ENCODE assay signal across 7 mouse cellular contexts in the genomic region with DNA sequence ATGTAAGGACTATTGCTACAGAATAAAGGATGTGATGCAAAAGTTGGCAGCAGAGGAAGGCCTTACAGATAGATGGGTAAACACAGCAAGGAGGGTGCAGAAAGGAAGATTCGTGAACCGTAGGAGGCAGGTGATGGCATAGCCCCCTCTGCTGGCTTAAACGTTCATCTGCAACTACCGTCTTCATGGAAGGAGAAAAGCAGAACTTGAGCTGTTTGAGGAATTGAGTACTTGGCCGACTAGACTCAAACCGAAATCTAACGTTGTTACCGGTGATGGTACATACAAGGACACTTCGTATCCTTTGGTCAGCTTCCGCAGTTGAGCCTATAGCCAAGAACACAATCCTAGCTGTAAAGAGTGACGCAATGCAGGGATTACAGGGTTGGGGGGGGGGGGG. TPM values are rescaled to one million over a fixed set of nuclear protein-coding genes. Genes with fewer than 3 reads are reported as not detected.
DNase-seq lines count a peak whose midpoint lies in the region; ATAC-seq and TF ChIP-seq lines count a peak whose summit lies in the region.

No protein-coding gene starts in this region.

- no peaks in the 10 kb centered on the region for H3K9me3 ChIP-seq in megakaryocyte, embryonic 14.5 days

- TF ChIP-seq CTCF in gastrocnemius, adult 2 months (IDR thresholded peaks at IDR 0.05), result peak; percentile 85

- H3K4me3 ChIP-seq in gastrocnemius, adult 2 months, result peak overlapping the region; percentile 43
- peak overlapping the region; percentile 86 for H3K4me3 ChIP-seq in megakaryocyte, embryonic 14.5 days (replicated peaks)

- peak; percentile 99 for ATAC-seq in common myeloid progenitor, adult 5-6 weeks (replicated peaks; ENCODE audit: low read depth, poor library complexity, severe bottlenecking)

- H3K4me1 ChIP-seq in megakaryocyte, embryonic 14.5 days, result peaks cover 12% of the 10 kb centered on the region

- peak; percentile 57 to 88 for DNase-seq in adrenal gland, adult (ENCODE audit: inconsistent age in 2 of 2, low spot score in 1 of 2)
- peak; percentile 35 for DNase-seq in gastrocnemius, adult 2 months
- peak; percentile 58 for DNase-seq in induced T-regulatory cell, adult 2 months (ENCODE audit: low read depth)
- peak; percentile 37 to 50 for DNase-seq in left cerebral cortex, adult 8-10 months (ENCODE audit: low spot score in 2 of 2)
- peak; percentile 85 to 86 for DNase-seq in right cerebral cortex, adult 2 months (ENCODE audit: low spot score in 2 of 2)

- no peaks in the 10 kb centered on the region for H3K36me3 ChIP-seq in megakaryocyte, embryonic 14.5 days (replicated peaks; ENCODE audit: low read length)

- no peak overlapping the region for H3K27ac ChIP-seq in gastrocnemius, adult 2 months

- intact Hi-C loops in gastrocnemius, adult 2 months (cut with DNase I), result loop anchor here (1.0 kb wide), 1 partner anchor 402 kb away; no protein-coding TSS in a partner anchor

- H3K27me3 ChIP-seq in megakaryocyte, embryonic 14.5 days (replicated peaks), result no peaks in the 10 kb centered on the region

RNA-seq across cellular contexts. Expression of a gene that starts 25.4 kb away (rescaled TPM):
- total RNA-seq in common myeloid progenitor, adult 5-6 weeks (2017), result not detected in 2 replicates
- not detected for total RNA-seq in gastrocnemius, adult 2 months (2021)
- total RNA-seq in left cerebral cortex, adult 8-10 months (2022), result not detected
- polyA plus RNA-seq in megakaryocyte, embryonic 14.5 days (2012; ENCODE audit: insufficient read depth, low replicate concordance), result not detected in 2 replicates

RNA-seq across cellular contexts. Expression of a gene that starts 48.4 kb away (rescaled TPM):
- 66.2 and 105 TPM in 2 replicates for total RNA-seq in common myeloid progenitor, adult 5-6 weeks (2017)
- total RNA-seq in gastrocnemius, adult 2 months (2021), result 10 to 100 TPM; 21.0 to 24.9 TPM
- total RNA-seq in left cerebral cortex, adult 8-10 months (2022), result 10 to 100 TPM; 67.8 to 74.4 (median 72.1) TPM
- polyA plus RNA-seq in megakaryocyte, embryonic 14.5 days (2012; ENCODE audit: insufficient read depth, low replicate concordance), result 2.5 and 7.7 TPM in 2 replicates

Comparison
In these comparisons a context has a peak if more than half of its experiments do, and no peak if none do; other contexts are left out.
1. DNase-seq: peak in every context shown above with its lines; median percentile 86 in right cerebral cortex, adult 2 months; 72 in adrenal gland, adult; 58 in induced T-regulatory cell, adult 2 months; 44 in left cerebral cortex, adult 8-10 months; 35 in gastrocnemius, adult 2 months.